In the genomic region with DNA sequence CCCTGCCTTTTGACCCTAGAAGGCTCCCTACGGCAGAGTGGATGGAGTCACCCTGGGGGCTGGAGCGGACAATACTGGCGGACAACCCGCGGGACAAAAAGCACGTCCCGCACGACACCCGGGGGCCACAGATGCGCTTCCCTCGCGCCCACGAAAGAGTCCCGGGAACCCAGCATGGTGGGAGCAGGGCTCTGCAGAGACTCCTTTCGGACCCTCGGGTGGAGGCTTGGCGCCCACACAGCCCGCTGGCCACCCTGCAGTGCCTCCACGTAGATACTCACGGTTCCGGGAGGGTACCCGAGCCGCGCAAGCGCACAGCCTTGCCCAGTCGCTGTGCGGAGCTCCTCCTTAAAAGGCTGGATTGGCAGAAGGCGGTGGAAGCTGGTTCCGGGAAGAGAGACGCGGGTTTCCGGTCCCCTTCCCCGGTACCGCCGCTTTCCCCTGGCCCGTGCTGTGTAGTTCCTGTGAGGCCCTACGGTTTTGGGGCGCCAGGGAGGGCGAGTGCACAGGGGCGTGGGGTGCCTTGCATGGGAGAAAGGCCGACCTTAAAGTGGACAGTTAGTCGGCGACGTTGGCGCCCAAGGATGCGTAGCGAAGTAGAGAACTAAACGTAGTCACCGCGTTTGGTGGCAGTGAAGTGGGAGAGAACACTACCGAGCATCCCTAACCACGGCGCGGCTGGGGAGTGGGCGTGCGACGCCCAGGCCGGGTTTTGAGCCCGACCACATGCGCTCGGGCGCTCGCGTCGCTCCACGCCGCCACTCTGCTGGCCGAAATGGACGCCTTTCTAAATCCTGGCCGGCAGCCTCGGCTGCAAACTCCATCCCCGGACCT, we compare ENCODE assay signal across 8 mouse cellular contexts. TPM values are rescaled to one million over a fixed set of nuclear protein-coding genes. Genes with fewer than 3 reads are reported as not detected.
DNase-seq lines count a peak whose midpoint lies in the region; ATAC-seq and TF ChIP-seq lines count a peak whose summit lies in the region.

Mettl21a (minus strand) TSS at position 362 of the 834 bp plus-strand sequence.

- H3K36me3 ChIP-seq in heart, embryonic 14.5 days (ENCODE audit: control insufficient read depth, insufficient read depth, low read length): peaks cover 21% of the 10 kb centered on the region
- H3K36me3 ChIP-seq in liver, embryonic 14.5 days (replicated peaks; ENCODE audit: control insufficient read depth, insufficient read depth, low read depth): no peaks in the 10 kb centered on the region
- H3K36me3 ChIP-seq in neural tube, embryonic 11.5 days (ENCODE audit: control insufficient read depth, insufficient read depth, low read length): peaks cover 2% of the 10 kb centered on the region; the same call in 1 of the 2 replicates
- H3K36me3 ChIP-seq in stomach, postnatal 0 days (ENCODE audit: control insufficient read depth, insufficient read depth, low read length): no peaks in the 10 kb centered on the region; the same call in 1 of the 2 replicates

- H3K27ac ChIP-seq in brown adipose tissue, adult 24 weeks (replicated peaks; ENCODE audit: low read depth, low read length): peak within 1 kb of the TSS; percentile 91
- peak within 1 kb of the TSS; percentile 94 to 98 for H3K27ac ChIP-seq in heart, embryonic 14.5 days (replicated peaks in 1 of 2; ENCODE audit: control insufficient read depth in 1 of 2, insufficient read depth in 1 of 2, low read depth in 2 of 2, low read length in 2 of 2)
- H3K27ac ChIP-seq in liver, embryonic 14.5 days: peak within 1 kb of the TSS; percentile 88
- H3K27ac ChIP-seq in neural tube, embryonic 11.5 days (ENCODE audit: low read depth, low read length): peak within 1 kb of the TSS; percentile 91
- peak within 1 kb of the TSS; percentile 98 for H3K27ac ChIP-seq in stomach, postnatal 0 days (replicated peaks)

- DNase-seq in CD4-positive, CD25-positive, alpha-beta regulatory T cell, adult 2 months (ENCODE audit: low read depth, low spot score): peak; percentile 90
- DNase-seq in fat pad, adult 2 months (ENCODE audit: extremely low read depth, low read depth, low spot score): peak; percentile 37
- peak; percentile 95 for DNase-seq in kidney, postnatal 14 days
- DNase-seq in liver, embryonic 14.5 days (ENCODE audit: low read depth in 3 of 3, low spot score in 3 of 3): peak; percentile 75 to 78 (median 76)
- peak; percentile 91 for DNase-seq in neural tube, embryonic 11.5 days (ENCODE audit: low spot score)
- DNase-seq in stomach, postnatal 0 days (ENCODE audit: low spot score): peak; percentile 92

- WGBS in heart, embryonic 14.5 days: under 1% methylated on average over 72 of the region's 72 CpGs
- under 1% methylated on average over 72 of the region's 72 CpGs for WGBS in liver, embryonic 14.5 days (ENCODE audit: insufficient replicate concordance)
- WGBS in neural tube, embryonic 11.5 days: under 1% methylated on average over 72 of the region's 72 CpGs
- under 1% methylated on average over 71 of the region's 72 CpGs for WGBS in stomach, postnatal 0 days

- ATAC-seq in heart, embryonic 14.5 days (ENCODE audit: insufficient number of reproducible peaks, insufficient read depth, low FRiP score, low read depth): peak; percentile 91
- ATAC-seq in liver, embryonic 14.5 days (ENCODE audit: insufficient read depth): peak; percentile 92
- peak; percentile 93 for ATAC-seq in neural tube, embryonic 11.5 days (ENCODE audit: insufficient read depth, low FRiP score, low TSS enrichment)
- peak; percentile 95 for ATAC-seq in stomach, postnatal 0 days (ENCODE audit: low FRiP score, low TSS enrichment)

- no peak for TF ChIP-seq EP300 in liver, embryonic 14.5 days (IDR thresholded peaks at IDR 0.05; ENCODE audit: low read depth)
- TF ChIP-seq EP300 in stomach, postnatal 0 days (optimal IDR thresholded peaks at IDR 0.05): no peak

- no peaks in the 10 kb centered on the region for H3K9me3 ChIP-seq in heart, embryonic 14.5 days (ENCODE audit: control insufficient read depth, low read length)
- H3K9me3 ChIP-seq in liver, embryonic 14.5 days (ENCODE audit: control insufficient read depth, low read length): no peaks in the 10 kb centered on the region
- no peaks in the 10 kb centered on the region for H3K9me3 ChIP-seq in neural tube, embryonic 11.5 days (ENCODE audit: control insufficient read depth, low read length)
- H3K9me3 ChIP-seq in stomach, postnatal 0 days (ENCODE audit: control insufficient read depth, low read length): no peaks in the 10 kb centered on the region

- no peaks in the 10 kb centered on the region for H3K27me3 ChIP-seq in heart, embryonic 14.5 days (ENCODE audit: control insufficient read depth, insufficient read depth, low read length)
- H3K27me3 ChIP-seq in liver, embryonic 14.5 days (ENCODE audit: control insufficient read depth, insufficient read depth, low read length): no peaks in the 10 kb centered on the region
- H3K27me3 ChIP-seq in neural tube, embryonic 11.5 days (ENCODE audit: control insufficient read depth, insufficient read depth, low read length): no peaks in the 10 kb centered on the region
- no peaks in the 10 kb centered on the region for H3K27me3 ChIP-seq in stomach, postnatal 0 days (ENCODE audit: control insufficient read depth, insufficient read depth, low read length)

- H3K4me3 ChIP-seq in brown adipose tissue, adult 24 weeks (ENCODE audit: insufficient read depth, low read depth, low read length): peak within 1 kb of the TSS; percentile 84
- H3K4me3 ChIP-seq in heart, embryonic 14.5 days (ENCODE audit: control insufficient read depth in 1 of 2, insufficient read depth in 1 of 2, low read depth in 1 of 2, low read length in 2 of 2): peak within 1 kb of the TSS; percentile 57 to 76
- peak within 1 kb of the TSS; percentile 85 to 86 for H3K4me3 ChIP-seq in liver, embryonic 14.5 days (ENCODE audit: insufficient read depth in 1 of 2, low read depth in 2 of 2, low read length in 2 of 2)
- peak within 1 kb of the TSS; percentile 68 for H3K4me3 ChIP-seq in neural tube, embryonic 11.5 days (ENCODE audit: low read depth, low read length)
- peak within 1 kb of the TSS; percentile 82 for H3K4me3 ChIP-seq in stomach, postnatal 0 days (ENCODE audit: low read depth, low read length)

- H3K4me1 ChIP-seq in brown adipose tissue, adult 24 weeks (ENCODE audit: control insufficient read depth, insufficient read depth, insufficient read length, low read length): peaks cover 2% of the 10 kb centered on the region
- peaks cover 2 to 11% of the 10 kb centered on the region in 2 experiments for H3K4me1 ChIP-seq in heart, embryonic 14.5 days (ENCODE audit: control insufficient read depth in 2 of 2, insufficient read depth in 2 of 2, low read length in 2 of 2)
- peaks cover 3 to 8% of the 10 kb centered on the region in 2 experiments; a peak in 3 of 4 replicates for H3K4me1 ChIP-seq in liver, embryonic 14.5 days (replicated peaks; ENCODE audit: control insufficient read depth in 2 of 2, insufficient read depth in 2 of 2, low read length in 1 of 2)
- peaks cover 9% of the 10 kb centered on the region; the same call in 1 of the 2 replicates for H3K4me1 ChIP-seq in neural tube, embryonic 11.5 days (ENCODE audit: control insufficient read depth, insufficient read depth, low read length)
- H3K4me1 ChIP-seq in stomach, postnatal 0 days (replicated peaks; ENCODE audit: control insufficient read depth, insufficient read depth): 0 out of 2 replicates have a peak, but pooled peaks cover 2% of the 10 kb centered on the region

- peak within 1 kb of the TSS; percentile 83 for H3K9ac ChIP-seq in heart, embryonic 14.5 days (ENCODE audit: low read length)
- H3K9ac ChIP-seq in liver, embryonic 14.5 days (replicated peaks): peak within 1 kb of the TSS; percentile 93
- H3K9ac ChIP-seq in neural tube, embryonic 11.5 days (ENCODE audit: low read length): peak within 1 kb of the TSS; percentile 89
- H3K9ac ChIP-seq in stomach, postnatal 0 days (ENCODE audit: low read length): peak within 1 kb of the TSS; percentile 93

- 0 out of 2 replicates have a peak, but pooled peaks have one; percentile 21 for TF ChIP-seq CTCF in liver, embryonic 14.5 days (IDR thresholded peaks at IDR 0.05; ENCODE audit: low read depth)
- TF ChIP-seq CTCF in stomach, postnatal 0 days (IDR thresholded peaks at IDR 0.05; ENCODE audit: low read depth): no peak

- H3K4me2 ChIP-seq in heart, embryonic 14.5 days (ENCODE audit: low read length): peak within 1 kb of the TSS; percentile 88
- peak within 1 kb of the TSS; percentile 91 for H3K4me2 ChIP-seq in liver, embryonic 14.5 days (ENCODE audit: low read depth)
- H3K4me2 ChIP-seq in neural tube, embryonic 11.5 days (ENCODE audit: low read depth): peak within 1 kb of the TSS; percentile 86
- peak within 1 kb of the TSS; percentile 85 for H3K4me2 ChIP-seq in stomach, postnatal 0 days (replicated peaks; ENCODE audit: low read depth)

RNA-seq across cellular contexts. Expression of gene Mettl21a, which starts in this region (rescaled TPM):
- polyA plus RNA-seq in brown adipose tissue, adult 24 weeks (2012; ENCODE audit: insufficient read depth, insufficient read length, missing spikeins): 4.2 and 4.5 TPM in 2 replicates
- polyA plus RNA-seq in heart, embryonic 14.5 days (2014; fragmentation: Nextera tagmentation; extraction: Ambion mirVana): 12.8 and 13.7 TPM in 2 replicates
- polyA plus RNA-seq in liver, embryonic 14.5 days (2012; rRNA removed): 2.8 and 4.3 TPM in 2 replicates
- 6.3 and 7.2 TPM in 2 replicates for polyA plus RNA-seq in liver, embryonic 14.5 days (2014; fragmentation: Nextera tagmentation; extraction: Ambion mirVana)
- polyA plus RNA-seq in neural tube, embryonic 11.5 days (2014; fragmentation: Nextera tagmentation; extraction: Ambion mirVana): 17.9 and 21.5 TPM in 2 replicates
- polyA plus RNA-seq in stomach, postnatal 0 days (2015; fragmentation: Nextera tagmentation; extraction: Ambion mirVana): 14.8 and 15.0 TPM in 2 replicates

Comparison
In these comparisons a context has a peak if more than half of its experiments do, and no peak if none do; other contexts are left out.
1. Peak in every context shown above with its lines: DNase-seq, ATAC-seq, H3K4me3 ChIP-seq and H3K27ac ChIP-seq.
2. DNase-seq: peak in every context shown above with its lines; median percentile 95 in kidney, postnatal 14 days; 92 in stomach, postnatal 0 days; 91 in neural tube, embryonic 11.5 days; 90 in CD4-positive, CD25-positive, alpha-beta regulatory T cell, adult 2 months; 76 in liver, embryonic 14.5 days; 37 in fat pad, adult 2 months.